Mouse (Mus musculus): ENCODE measurements around the gene Etv4.

Gene Etv4

DNA sequence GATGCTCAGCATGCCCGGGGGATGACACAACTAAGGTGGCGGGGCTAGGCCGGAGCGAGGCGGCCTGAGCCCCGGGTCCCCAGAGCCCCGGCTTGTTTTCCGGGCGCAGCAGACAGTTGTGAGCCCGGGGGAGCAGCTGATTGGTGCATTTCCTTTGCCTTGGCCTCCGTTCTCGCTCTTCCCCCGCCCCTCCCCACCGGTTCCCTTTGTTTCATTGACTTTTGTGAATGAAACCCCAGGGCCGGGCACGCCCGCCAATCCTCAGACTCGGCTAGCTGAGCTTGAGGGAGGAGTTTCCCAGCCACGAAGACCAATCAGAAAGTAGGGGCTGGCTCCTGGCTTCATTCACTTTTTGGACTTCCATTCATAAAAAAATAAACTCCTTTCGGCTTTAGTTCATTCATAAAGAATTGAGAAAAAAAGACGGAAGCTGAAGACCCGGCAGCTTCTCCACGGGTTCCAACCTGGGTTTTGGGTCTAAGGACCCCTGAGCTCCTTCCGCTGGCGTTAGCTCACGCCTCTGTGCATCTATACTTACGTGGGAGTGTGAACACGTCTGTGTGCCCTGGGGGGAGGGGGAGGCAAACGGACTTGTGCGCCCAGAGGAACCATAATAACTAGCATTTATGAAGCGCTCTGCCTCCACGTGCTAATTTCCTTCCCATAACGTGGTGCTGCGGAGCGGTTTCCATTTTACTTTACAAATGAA is at the start of gene Etv4:
Gene Etv4, minus strand, starts transcription at position 229 of the 709 bp plus-strand sequence.
- DNase-seq: peak; percentile 81 to 87

DNA sequence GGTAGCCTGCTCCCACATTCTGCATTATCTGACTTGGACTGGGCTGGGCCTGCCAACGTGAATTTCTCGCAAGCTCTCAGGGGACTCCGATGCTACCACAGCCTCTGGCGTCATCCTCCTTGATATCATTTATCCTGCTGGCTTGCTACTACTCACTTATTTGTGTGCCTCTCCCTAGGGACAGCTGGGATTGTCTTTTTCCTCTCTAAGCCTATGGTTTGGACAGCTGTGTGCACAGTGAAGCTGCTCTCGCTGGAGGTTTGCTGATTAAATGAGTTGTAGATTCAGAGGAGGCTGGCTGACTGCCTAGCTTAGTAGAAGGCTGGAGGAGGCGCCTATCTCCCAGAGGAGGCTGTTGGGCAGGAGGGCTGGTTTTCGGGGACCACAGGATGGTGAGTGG is 46.8 kb upstream of the Etv4 start:
- DNase-seq: peak; percentile 16 to 53

DNA sequence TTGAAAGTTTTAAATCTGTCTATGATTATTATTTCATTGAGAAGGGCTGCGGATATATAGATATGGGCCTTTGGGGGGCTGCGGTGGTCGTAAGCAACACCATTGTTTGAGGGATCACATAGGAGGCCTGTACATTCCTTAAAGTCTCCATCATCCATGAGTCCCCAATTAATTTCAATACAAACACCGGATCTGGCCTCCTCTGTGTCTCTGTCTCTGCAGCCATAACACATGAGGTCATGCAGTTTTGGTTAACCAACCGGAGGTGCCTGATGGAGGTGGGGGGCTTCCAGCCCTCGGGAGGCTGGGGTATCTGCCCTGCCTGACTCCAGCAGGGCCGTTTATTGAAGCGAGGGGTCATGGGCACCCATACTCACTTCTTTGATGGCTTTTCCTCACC is 45.4 kb upstream of the Etv4 start:
- no peak for DNase-seq

DNA sequence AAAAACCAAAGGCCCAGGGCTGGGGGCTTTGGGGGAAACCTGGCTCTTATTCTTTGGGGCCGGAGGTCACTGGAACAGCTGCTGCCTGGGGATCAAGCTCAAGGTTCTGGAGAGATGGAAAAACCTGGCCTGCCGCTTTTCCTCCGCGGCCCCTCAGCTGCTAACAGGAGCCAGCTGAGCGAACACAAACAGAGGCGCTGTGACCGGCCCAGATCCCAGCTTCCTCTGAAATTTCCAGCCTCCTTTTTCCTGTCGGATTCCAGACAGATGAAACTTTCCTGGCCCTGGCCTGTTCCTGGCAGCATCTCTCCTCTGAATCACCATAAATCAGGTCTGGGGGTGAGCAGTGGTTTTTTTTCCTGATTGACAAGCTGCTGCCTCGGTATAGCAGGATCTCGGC is 44.9 kb upstream of the Etv4 start:
- peak; percentile 62 to 66 for DNase-seq

DNA sequence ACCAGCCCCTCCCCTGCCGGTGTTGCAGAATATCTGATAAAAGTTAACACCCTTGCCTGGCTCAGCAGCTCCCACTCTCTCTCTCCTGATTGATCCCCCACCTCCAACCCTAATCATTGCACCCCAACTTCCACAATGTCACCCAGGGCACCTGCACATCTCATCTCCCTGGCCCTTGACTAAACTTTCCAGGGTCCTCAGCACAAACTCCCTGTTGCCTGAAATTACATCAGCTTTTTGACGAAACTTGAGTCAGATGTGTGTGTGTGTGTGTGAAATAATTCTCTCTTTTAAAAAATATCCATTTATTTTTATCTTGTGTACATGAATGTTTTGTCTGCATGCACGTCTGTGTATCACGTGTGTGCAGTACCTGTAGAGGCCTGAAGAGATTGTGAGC is 43.5 kb upstream of the Etv4 start:
- no peak for DNase-seq

DNA sequence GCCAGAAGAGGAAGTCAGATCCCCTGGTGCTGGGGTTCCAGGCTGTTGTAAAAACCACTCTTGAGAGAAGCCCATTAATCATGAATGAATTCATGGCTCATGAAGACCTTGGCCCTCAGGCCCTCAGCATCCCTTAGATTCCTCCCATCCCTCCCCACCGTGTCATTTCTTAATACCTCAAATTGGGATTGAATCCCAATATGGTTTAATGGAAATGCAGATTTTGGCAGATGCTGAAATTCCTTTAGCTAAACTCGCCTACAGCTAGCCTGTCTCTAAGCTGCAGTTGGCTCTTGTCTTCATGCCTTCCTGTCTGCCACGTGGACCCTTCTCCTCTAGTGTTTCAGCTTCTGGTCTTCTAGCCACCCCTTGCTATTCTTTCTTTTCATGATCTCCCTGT is 38.0 kb upstream of the Etv4 start:
- DNase-seq: no peak

DNA sequence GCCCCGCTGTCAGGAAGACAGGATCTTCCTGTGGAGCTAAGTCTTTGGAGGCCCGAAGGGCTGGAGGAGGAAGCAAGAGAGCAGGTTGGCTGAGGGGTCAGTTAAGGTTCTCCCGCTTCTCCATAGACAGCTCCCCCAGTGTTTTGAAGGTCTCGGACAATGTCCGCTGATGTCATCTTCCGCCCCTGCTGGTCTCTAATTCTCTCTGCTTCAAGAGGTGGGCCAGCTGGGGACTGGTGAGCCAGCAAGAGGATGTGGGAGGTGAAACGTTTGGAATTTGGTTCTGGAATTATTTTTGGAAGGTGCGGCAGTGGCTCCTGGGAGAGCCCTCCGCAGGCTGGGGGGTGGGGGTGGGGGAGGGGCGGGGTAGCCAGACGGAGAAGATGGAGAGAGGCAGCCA is 35.7 kb upstream of the Etv4 start:
- DNase-seq: peak; percentile 58 to 62

DNA sequence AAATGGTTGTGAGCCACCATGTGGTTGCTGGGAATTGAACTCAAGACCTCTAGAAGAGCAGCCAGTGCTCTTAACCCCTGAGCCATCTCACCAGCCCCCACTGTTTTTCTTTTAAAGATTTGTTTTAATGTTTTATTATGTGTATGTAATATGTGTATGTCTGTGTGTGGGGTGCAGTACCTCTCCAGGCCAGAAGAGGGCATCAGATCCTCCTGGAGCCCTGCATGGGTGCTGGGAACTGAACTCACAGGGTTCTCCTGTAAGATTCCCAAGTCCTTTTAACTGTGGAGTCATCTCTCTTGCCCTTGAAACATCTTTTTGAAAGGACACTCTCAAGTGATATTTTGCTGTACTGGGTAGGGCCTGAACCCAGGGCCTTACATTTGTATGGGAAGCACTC is 34.7 kb upstream of the Etv4 start:
- DNase-seq: no peak

DNA sequence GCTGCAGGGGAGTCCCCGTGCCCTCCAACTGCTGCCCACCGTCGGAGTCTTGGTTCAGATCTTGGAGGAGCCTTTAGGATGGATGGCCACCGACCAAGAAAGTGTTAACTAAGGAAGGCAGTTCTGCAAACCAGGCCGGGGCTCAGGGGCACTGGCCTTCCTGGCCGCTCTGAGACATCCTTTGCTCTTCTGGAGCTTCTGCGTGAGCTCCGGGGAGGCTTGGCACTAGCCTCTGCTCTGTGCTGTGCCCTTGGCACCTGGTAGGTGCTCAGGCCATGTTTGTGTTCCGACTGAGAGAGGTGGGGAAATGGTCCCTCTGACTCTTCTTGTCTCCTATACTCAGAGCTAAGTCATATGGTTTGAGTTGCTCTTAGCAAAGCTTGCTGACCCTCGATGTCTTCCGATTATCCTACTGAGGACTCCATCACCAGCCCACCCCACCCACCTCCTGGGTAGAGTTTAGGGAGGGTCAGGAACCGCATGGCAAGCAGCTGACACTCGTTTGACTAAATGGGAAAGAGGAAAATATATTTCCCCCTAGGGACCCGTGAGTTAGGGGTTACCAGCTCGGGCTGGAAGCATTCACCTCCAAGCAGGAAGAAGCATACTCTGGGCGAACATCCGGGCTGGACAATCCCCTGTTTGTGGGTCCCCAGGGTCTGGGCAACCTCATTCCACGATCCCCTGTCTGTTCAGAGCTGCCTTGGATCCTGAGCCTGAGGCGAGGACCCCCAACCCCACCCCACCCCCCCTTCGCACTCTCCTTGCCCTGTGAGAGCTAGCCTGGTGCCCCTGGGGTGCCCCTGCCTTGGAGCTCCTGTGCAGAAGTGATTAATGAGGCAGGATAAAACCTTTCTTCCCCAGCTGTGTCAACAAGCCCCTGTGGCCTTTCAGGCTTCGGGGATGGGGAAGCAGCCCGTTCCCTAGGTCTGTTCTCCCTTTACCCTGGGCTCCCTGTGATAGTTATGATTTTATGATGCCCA is 30.2 kb upstream of the Etv4 start:
- DNase-seq: peak in 1 of 2 experiments; percentile 19

DNA sequence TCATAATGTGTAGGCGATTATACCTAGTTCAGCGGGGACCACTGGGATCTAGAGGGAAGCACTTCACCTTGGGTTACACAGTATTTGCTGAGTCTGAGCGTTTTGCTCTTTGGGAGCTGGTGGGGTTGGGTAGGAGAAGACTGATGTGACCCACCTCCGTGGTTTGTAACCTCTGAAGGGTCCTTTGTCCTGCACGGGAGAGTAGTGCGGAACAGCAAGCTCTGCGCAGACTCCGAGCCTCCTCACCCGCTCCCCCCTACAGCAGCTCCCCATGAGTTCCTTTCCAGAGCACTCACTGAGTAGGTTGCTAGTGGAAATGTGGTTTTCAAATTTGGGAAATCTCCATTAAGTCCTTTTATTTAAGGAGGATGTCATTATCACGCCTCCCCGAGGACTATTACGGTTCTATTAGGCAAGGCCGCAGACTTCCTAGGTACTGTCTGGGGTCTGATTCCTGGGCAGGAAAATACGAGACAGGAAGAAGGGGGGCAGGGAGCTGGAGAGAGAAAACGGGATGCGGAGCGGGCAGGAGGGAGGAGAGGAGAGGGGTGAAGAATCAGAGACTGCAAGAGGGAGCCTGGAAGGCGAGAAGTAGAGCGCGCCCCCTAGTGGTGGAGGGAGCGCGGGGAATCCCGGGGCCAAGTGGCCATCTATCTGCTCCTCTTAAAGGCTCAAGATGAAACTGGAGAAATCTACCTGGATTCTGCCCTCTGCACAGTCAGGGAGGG is 29.4 kb upstream of the Etv4 start:
- DNase-seq: peak; percentile 61 to 91

DNA sequence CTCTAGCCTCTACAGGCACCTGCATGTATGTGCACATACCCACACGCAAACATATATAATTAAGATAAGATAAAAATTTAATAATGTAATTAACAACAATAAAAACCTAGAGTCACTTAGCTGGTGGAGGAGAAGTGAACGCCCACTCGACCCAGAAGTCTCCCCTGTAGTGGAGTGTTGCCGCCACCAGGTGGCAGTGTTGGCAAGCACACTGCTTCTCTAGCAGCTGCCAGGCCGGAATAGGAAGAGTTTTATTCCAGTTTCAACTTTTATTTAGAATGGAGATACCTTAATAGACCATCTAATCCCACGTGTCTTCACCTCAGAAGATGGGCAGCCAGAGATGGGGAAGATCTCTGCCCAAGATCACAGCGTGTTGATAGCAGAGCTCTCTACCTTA is 28.1 kb upstream of the Etv4 start:
- peak; percentile 70 to 88 for DNase-seq

DNA sequence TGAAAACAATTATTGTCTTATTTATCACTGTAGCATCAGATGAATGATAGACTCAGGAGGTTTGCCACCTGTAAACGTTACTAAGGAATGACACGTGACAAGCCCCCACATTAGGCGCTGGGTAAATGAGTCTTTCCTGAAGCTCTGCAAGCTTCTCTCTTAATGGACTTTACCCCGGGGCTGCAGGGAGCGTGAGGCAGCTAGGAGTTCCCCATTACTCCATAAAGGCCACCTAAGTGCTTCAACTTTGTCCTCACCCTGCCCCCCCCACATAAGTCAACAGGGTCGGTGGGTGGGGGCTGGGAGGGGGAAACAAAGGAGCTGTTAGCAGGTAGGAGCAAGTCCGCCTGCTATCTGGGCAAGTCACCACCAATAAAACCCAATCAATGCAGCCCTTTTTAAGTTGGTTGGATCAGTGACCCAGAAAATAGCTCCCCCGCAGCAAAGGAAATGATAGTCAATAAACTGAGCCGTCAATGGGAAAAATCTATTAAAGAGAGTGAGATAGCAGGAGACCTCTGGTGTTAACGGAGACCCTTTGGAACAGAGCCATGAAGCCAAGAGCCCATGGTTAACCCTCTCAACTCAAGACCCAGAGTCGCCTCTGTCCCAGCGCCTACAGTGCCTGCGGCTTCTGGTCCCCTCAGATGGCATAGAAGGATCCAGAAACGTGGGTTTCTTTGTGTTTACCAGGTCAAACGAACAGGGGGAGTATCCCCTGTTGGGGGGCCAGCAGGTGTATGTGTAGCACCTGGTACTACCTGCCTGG is 24.1 kb upstream of the Etv4 start:
- no peak for DNase-seq

DNA sequence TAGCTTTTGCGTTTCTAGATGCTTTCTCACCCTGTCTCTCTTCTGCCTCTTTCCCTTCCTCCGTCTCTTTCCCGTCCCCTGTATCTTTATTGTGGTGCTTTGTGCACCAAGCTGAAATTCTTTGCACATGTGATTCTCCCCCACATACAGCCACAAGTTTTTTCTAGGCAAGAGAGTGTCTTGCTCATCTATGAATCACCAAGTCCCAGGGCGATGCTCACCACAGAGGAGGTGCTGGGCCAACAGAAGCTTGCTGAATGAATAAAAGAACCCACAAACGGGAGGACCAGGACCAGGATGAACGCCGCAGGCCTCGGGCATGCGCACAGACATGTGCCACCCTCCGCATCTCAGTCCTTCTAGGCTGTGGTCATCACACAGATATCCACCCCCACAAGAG is 22.1 kb upstream of the Etv4 start:
- DNase-seq: no peak

DNA sequence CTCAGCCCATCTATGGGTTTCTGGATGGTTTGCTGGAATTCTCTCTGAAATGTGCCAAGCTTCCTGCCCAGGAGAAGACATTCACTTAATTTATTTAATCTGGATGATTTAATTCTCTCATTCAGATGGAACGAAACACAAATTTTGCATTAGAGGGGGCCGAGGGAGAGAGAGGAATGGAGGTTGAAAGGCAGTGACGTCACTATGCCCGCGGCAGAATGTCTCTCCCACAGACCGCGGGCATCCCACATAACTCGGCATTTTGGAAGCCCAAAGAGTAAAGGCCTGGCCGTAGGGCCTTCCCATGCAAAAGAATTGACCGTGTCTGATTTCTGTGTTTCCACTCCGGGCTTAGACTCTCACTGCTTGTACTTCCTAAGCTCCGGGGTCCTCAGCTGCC is 21.6 kb upstream of the Etv4 start:
- DNase-seq: no peak

DNA sequence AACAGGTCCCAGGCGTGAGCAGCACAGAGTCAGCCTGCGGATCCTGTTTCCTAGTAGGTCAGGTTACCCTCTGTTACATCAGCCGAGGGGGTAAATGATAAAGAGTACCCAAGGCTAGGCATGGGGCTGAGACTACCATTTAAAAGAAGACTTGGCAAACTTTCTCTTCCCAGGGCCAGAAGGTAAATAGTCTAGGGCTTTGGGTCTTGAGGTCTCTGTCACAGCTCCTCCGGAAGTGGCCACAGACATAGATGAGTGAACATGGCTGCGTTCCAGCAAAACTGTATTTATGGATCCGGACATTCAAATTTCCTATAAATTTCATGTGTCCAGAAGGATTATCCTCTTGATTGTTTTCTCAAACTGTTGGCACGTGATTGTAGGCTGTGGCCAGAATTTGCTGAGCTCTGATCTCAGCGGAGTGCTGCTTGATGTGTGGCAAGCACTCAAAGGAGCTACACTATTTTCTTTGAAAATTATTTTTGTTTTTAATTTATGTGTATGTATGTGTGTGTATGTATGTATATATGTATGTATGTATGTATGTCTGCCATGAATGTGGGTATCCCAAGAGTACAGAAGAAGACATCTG is 20.0 kb upstream of the Etv4 start:
- DNase-seq: no peak

DNA sequence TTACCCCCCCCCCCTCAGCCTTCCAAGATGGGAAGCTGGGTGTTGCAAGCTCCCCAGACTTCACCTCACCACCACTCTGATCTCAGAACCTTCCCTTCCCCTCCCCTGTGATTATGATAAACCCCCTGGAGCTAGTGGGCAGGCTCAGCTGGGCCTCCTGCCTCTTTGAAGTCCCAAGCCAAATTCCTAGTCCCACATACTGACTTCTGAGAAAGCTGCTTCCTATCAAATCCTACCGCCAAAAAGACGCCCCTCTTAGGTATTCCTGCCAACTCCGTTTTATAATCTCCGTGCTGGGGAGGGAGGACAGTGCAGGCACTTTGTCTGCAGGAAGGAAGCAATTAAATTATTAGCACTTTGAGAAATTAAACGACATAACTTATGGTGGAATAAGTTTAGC is 16.2 kb upstream of the Etv4 start:
- DNase-seq: no peak

DNA sequence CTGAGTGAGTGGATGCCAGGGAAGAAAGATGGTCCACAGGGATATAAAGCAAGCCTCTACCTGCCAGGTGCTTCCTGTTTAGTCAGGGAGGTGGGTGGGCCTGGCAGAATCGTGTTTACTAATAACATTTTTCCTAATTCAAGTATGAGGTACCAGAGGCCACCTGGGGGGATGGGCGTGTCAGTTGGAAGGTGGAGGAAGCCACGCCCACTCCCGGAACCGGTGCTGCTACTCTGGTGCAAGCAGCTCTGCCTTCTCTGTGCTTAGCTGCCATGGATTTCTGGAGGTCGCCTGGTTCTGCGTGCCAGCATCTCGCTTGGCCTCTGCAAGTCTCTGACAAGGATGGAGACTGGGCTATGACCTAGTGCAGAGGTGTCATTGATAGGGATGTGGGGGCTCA is 12.9 kb upstream of the Etv4 start:
- peak in 1 of 2 experiments; percentile 32 for DNase-seq

DNA sequence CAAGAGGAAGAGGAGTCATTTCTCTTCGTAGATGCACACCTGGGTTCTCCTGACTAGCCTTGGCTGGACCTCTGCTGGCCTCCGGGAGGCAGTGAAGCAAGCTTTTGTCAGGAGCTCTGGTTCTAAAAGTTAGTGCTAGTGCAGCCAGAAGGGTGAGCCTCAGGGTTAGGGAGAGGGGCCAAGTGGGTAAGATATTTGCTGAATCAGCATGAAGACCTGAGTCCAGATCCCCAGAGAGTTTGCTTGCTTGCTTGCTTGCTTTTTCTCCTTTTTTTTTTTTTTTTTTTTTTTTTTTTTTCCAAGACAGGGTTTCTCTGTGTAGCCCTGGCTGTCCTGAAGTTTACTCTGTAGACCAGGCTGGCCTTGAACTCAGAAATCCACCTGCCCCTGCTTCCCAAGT is 12.2 kb upstream of the Etv4 start:
- DNase-seq: no peak

DNA sequence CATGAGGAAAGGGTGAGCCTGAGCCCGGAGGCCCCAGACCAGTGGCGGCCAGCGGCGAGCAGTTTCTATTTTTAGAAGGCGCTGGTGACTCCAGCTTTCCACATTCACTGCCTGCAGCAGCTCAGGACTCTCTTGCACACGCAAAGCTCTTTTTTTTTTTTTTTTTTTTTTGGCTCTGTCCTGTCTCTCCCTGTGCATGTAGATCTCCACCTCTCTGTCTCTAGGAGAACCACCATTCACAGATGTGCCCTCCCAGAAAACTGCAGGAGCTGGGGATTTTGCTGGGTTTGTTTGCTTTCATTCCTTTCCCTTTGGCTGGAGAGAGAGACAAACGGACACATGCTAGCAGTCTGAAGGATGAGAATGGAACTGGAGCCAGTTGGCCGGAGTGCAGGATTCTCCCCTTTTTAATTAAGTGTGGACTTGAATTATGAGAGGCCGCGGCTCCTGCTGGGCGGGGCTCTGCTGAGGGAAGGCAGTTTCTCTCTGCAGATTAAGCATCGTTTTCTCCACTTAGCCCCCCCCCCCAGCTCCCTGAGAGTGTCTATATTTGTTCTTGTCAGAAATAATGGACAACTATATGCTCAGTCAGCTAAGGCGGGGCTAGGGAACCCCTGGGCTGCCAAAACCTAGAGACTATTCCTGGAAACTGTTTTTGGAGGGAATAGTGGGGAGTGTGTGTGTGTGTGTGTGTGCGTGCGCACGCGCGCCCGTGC is 5.8 kb upstream of the Etv4 start:
- peak; percentile 28 to 48 for DNase-seq

DNA sequence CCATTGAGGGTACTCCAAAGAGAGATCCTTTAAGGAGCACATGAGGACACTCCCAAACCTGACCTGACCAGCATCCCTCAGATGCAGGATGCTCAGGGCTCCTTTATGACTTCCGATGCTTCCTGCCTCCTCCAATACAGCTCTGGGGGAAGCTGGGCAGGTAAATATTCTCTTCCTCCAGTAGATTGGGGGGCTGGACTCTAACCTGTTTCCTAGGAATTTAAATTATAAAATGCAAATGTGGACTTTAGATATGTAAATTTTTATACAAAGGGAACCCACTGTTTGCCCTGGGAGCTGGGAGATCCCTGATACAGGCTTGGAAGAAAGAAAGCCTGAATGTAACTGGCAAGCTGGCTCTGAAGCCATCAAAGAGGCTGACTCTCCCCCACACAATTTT is 2.3 kb upstream of the Etv4 start:
- DNase-seq: no peak

DNA sequence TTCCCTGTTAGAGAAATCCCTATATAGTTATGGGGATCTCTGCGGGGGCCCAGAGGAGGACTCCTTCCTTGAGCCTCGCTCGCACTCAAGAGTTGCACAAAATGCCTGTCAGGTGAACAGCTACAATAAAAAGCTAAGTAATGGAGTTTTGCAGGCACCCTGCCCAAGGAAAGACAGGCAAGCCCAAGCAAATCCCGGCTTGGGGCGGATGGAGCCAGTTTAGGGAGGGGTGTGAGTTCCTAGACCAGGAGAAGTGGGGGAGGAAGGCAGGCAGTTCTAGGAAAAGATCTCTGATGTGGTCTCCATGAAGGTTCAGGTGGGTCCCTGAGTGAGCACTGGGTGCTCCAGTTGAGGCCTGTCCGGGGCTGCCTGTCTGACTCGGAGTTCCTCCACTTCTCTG is 1.5 kb upstream of the Etv4 start:
- peak; percentile 70 to 71 for DNase-seq

DNA sequence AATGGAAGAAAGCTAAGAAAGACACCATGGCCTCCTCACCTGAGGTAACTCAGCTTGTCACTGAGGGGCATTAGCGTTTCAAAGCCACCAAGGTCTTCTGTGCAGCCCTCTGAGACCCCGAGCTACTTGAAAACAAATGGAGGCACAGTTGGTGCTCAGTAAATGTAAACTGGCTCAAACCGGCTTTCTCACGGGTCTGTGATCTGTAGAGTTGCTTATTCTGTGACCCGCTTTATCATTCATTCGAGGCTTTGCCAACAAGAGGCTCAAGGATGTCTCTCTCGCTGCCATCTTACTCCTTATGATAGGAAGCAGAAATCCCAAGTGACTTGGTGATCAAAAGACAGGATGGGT is 658 bp upstream of the Etv4 start:
- DNase-seq: no peak

Measured in kidney, postnatal 36 days (tissue).